Mouse (Mus musculus): ENCODE data around the gene Sh3gl2. TPM values are rescaled to one million over a fixed set of nuclear protein-coding genes. Genes with fewer than 3 reads are reported as not detected.

Gene Sh3gl2
- polyA plus RNA-seq, 2 experiments, result 0.10 TPM; not detected in 1

- ATAC-seq (ENCODE audit: insufficient read depth) (no peak), DNase-seq (ENCODE audit: low read depth in 3 of 3, low spot score in 3 of 3) (no peak)
- no peak overlapping the region for H3K9ac ChIP-seq (replicated peaks)
- no peak overlapping the region for H3K4me3 ChIP-seq (ENCODE audit: insufficient read depth in 1 of 2, low read depth in 2 of 2, low read length in 2 of 2)
- TF ChIP-seq CTCF (IDR thresholded peaks at IDR 0.05; ENCODE audit: low read depth) (no peak), EP300 (IDR thresholded peaks at IDR 0.05; ENCODE audit: low read depth) (no peak)
- no peaks in the 10 kb centered on the region for H3K4me1 ChIP-seq (replicated peaks; ENCODE audit: control insufficient read depth in 2 of 2, insufficient read depth in 2 of 2, low read length in 1 of 2)
- H3K36me3 ChIP-seq (replicated peaks; ENCODE audit: control insufficient read depth, insufficient read depth, low read depth), result no peaks in the 10 kb centered on the region
- no peaks in the 10 kb centered on the region for H3K9me3 ChIP-seq (ENCODE audit: control insufficient read depth, low read length)
- H3K27me3 ChIP-seq (ENCODE audit: control insufficient read depth, insufficient read depth, low read length), result no peaks in the 10 kb centered on the region
- no peak overlapping the region for H3K27ac ChIP-seq
- 76% methylated on average over 6 of the region's 6 CpGs for WGBS (ENCODE audit: insufficient replicate concordance)
- H3K4me2 ChIP-seq (ENCODE audit: low read depth), result no peak overlapping the region
These were observed 171.3 kb downstream of the Sh3gl2 start for GRCm38 (mm10) chr4:85376187-85376586.

GRCm38 (mm10) chr4:85376610-85377009 lies 171.7 kb downstream of the Sh3gl2 start:
- Histone ChIP-seq H3K4me2 (ENCODE audit: low read depth) (no peak overlapping the region), H3K9ac (replicated peaks) (no peak overlapping the region), H3K36me3 (replicated peaks; ENCODE audit: control insufficient read depth, insufficient read depth, low read depth) (no peaks in the 10 kb centered on the region), H3K4me3 (ENCODE audit: insufficient read depth in 1 of 2, low read depth in 2 of 2, low read length in 2 of 2) (no peak overlapping the region), H3K9me3 (ENCODE audit: control insufficient read depth, low read length) (no peaks in the 10 kb centered on the region), H3K4me1 (replicated peaks; ENCODE audit: control insufficient read depth in 2 of 2, insufficient read depth in 2 of 2, low read length in 1 of 2) (no peaks in the 10 kb centered on the region), H3K27me3 (ENCODE audit: control insufficient read depth, insufficient read depth, low read length) (no peaks in the 10 kb centered on the region), H3K27ac (no peak overlapping the region)
- ATAC-seq (ENCODE audit: insufficient read depth) (no peak), DNase-seq (ENCODE audit: low read depth in 3 of 3, low spot score in 3 of 3) (no peak)
- 74% methylated on average over 5 of the region's 5 CpGs for WGBS (ENCODE audit: insufficient replicate concordance)
- no peak for TF ChIP-seq EP300 (IDR thresholded peaks at IDR 0.05; ENCODE audit: low read depth)
- TF ChIP-seq CTCF (IDR thresholded peaks at IDR 0.05; ENCODE audit: low read depth), result no peak

GRCm38 (mm10) chr4:85385241-85385640 lies 180.3 kb downstream of the Sh3gl2 start:
- no peaks in the 10 kb centered on the region for H3K36me3 ChIP-seq (replicated peaks; ENCODE audit: control insufficient read depth, insufficient read depth, low read depth)
- H3K4me1 ChIP-seq (replicated peaks; ENCODE audit: control insufficient read depth in 2 of 2, insufficient read depth in 2 of 2, low read length in 1 of 2), result no peaks in the 10 kb centered on the region
- no peaks in the 10 kb centered on the region for H3K27me3 ChIP-seq (ENCODE audit: control insufficient read depth, insufficient read depth, low read length)
- no peak overlapping the region for H3K4me3 ChIP-seq (ENCODE audit: insufficient read depth in 1 of 2, low read depth in 2 of 2, low read length in 2 of 2)
- H3K4me2 ChIP-seq (ENCODE audit: low read depth), result no peak overlapping the region
- ATAC-seq (ENCODE audit: insufficient read depth), result no peak
- DNase-seq (ENCODE audit: low read depth in 3 of 3, low spot score in 3 of 3), result no peak
- no peak for TF ChIP-seq EP300 (IDR thresholded peaks at IDR 0.05; ENCODE audit: low read depth)
- TF ChIP-seq CTCF (IDR thresholded peaks at IDR 0.05; ENCODE audit: low read depth), result no peak
- H3K27ac ChIP-seq, result no peak overlapping the region
- H3K9me3 ChIP-seq (ENCODE audit: control insufficient read depth, low read length), result no peaks in the 10 kb centered on the region
- 48% methylated on average over 5 of the region's 5 CpGs for WGBS (ENCODE audit: insufficient replicate concordance)
- no peak overlapping the region for H3K9ac ChIP-seq (replicated peaks)

- Histone ChIP-seq H3K4me3 (ENCODE audit: insufficient read depth in 1 of 2, low read depth in 2 of 2, low read length in 2 of 2) (no peak overlapping the region), H3K36me3 (replicated peaks; ENCODE audit: control insufficient read depth, insufficient read depth, low read depth) (no peaks in the 10 kb centered on the region), H3K27ac (no peak overlapping the region), H3K9me3 (ENCODE audit: control insufficient read depth, low read length) (no peaks in the 10 kb centered on the region), H3K4me2 (ENCODE audit: low read depth) (no peak overlapping the region), H3K27me3 (ENCODE audit: control insufficient read depth, insufficient read depth, low read length) (no peaks in the 10 kb centered on the region), H3K4me1 (replicated peaks; ENCODE audit: control insufficient read depth in 2 of 2, insufficient read depth in 2 of 2, low read length in 1 of 2) (no peaks in the 10 kb centered on the region), H3K9ac (replicated peaks) (no peak overlapping the region)
- DNase-seq (ENCODE audit: low read depth in 3 of 3, low spot score in 3 of 3), result no peak
- TF ChIP-seq CTCF (IDR thresholded peaks at IDR 0.05; ENCODE audit: low read depth), result no peak
- no peak for TF ChIP-seq EP300 (IDR thresholded peaks at IDR 0.05; ENCODE audit: low read depth)
- 80% methylated on average over 6 of the region's 6 CpGs for WGBS (ENCODE audit: insufficient replicate concordance)
- ATAC-seq (ENCODE audit: insufficient read depth), result no peak
These were observed 182.8 kb downstream of the Sh3gl2 start for GRCm38 (mm10) chr4:85387676-85388075.

GRCm38 (mm10) chr4:85391795-85392194 lies 186.9 kb downstream of the Sh3gl2 start:
- WGBS (ENCODE audit: insufficient replicate concordance), result 35% methylated on average over 1 of the region's 1 CpGs
- Histone ChIP-seq H3K27me3 (ENCODE audit: control insufficient read depth, insufficient read depth, low read length) (no peaks in the 10 kb centered on the region), H3K36me3 (replicated peaks; ENCODE audit: control insufficient read depth, insufficient read depth, low read depth) (no peaks in the 10 kb centered on the region), H3K9ac (replicated peaks) (no peak overlapping the region), H3K27ac (no peak overlapping the region), H3K9me3 (ENCODE audit: control insufficient read depth, low read length) (no peaks in the 10 kb centered on the region), H3K4me1 (replicated peaks; ENCODE audit: control insufficient read depth in 2 of 2, insufficient read depth in 2 of 2, low read length in 1 of 2) (no peaks in the 10 kb centered on the region), H3K4me3 (ENCODE audit: insufficient read depth in 1 of 2, low read depth in 2 of 2, low read length in 2 of 2) (no peak overlapping the region), H3K4me2 (ENCODE audit: low read depth) (no peak overlapping the region)
- ATAC-seq (ENCODE audit: insufficient read depth), result no peak
- DNase-seq (ENCODE audit: low read depth in 3 of 3, low spot score in 3 of 3), result no peak
- TF ChIP-seq EP300 (IDR thresholded peaks at IDR 0.05; ENCODE audit: low read depth) (no peak), CTCF (IDR thresholded peaks at IDR 0.05; ENCODE audit: low read depth) (no peak)

Measured in liver, embryonic 14.5 days (tissue).